Mouse (Mus musculus): ENCODE data around the gene Irx3. TPM values are rescaled to one million over a fixed set of nuclear protein-coding genes. Genes with fewer than 3 reads are reported as not detected.
A peak's percentile ranks its signal among the peaks of the same experiment; 100 is the strongest.

The Irx3 gene
- total RNA-seq (2014; rRNA removed) (0.18 and 0.20 TPM in 2 replicates), polyA plus RNA-seq (2012; rRNA removed) (0.22 and 0.31 TPM in 2 replicates)

DNA sequence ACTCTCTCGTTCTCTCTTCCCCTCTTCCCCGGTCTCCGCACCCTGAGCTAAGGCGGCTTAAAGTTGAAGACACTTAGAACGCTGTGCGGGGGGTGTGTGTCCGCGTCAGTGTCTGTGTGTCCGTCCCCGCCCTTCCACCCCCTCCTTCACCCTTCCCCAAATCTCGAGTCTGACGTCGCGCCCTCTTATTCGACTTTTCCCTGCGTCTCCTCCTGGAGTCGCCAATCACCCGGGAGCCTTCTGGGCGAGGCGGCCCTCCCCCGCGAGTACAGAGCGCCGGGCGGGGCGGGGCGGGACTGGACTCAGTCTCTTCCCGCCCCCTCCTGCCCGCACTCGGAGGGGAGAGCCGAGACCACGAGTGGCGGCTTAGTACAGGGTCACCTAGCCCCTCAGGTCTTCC is at the start of gene Irx3:
Gene Irx3 (minus strand): TSS at position 229 of the 400 bp plus-strand sequence.
- Histone ChIP-seq H3K27ac (replicated peaks; ENCODE audit: insufficient read depth, low read depth, low read length) (no peak within 1 kb of the TSS), H3K36me3 (ENCODE audit: control insufficient read depth, insufficient read depth, low read length) (no peaks in the 10 kb centered on the region), H3K4me3 (ENCODE audit: insufficient read depth, low read depth, low read length) (peak within 1 kb of the TSS; percentile 83), H3K4me1 (ENCODE audit: control insufficient read depth, insufficient read depth, low read length) (peaks cover 9% of the 10 kb centered on the region; the same call in 1 of the 2 replicates), H3K9ac (ENCODE audit: low read depth, low read length) (peak within 1 kb of the TSS; percentile 69), H3K79me2 (ENCODE audit: control insufficient read depth, insufficient read depth, low read length) (no peaks in the 10 kb centered on the region), H3K27me3 (ENCODE audit: control insufficient read depth, insufficient read depth, low read length) (peaks cover 44% of the 10 kb centered on the region)
- DNase-seq (ENCODE audit: extremely low read depth, low read depth, low spot score) = peak; percentile 86
- TF ChIP-seq CTCF (IDR thresholded peaks at IDR 0.05; ENCODE audit: low read depth, low read length) (no peak), POLR2A (IDR thresholded peaks at IDR 0.05; ENCODE audit: extremely low read depth, insufficient read depth, low read length) (no peak)
- WGBS = under 1% methylated on average over 33 of the region's 33 CpGs

DNA sequence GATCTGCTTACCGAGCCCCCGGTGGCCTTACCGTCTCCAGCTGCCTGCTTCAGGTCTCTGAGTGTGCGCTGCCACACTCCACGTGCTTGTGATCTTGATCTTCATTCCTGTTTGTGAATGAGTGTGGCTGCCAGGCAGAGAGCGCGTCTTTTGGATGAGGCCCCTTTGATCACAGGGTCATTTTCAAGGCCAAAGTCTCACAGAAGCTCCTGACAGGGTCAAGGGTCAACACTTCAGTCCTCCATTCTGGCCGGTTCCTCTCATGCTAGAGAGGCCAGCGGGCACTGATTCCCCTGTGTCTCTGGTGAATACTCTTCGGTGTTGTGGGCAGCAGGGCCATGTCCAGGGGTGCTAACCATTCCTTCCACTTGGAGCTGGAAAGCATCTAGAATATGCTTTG is 49.5 kb upstream of the Irx3 start:
- Histone ChIP-seq H3K9ac (ENCODE audit: low read depth, low read length) (no peak overlapping the region), H3K4me3 (ENCODE audit: insufficient read depth, low read depth, low read length) (no peak overlapping the region), H3K4me1 (ENCODE audit: control insufficient read depth, insufficient read depth, low read length) (no peaks in the 10 kb centered on the region; the same call in 1 of the 2 replicates), H3K79me2 (ENCODE audit: control insufficient read depth, insufficient read depth, low read length) (no peaks in the 10 kb centered on the region), H3K36me3 (ENCODE audit: control insufficient read depth, insufficient read depth, low read length) (no peaks in the 10 kb centered on the region), H3K27ac (replicated peaks; ENCODE audit: insufficient read depth, low read depth, low read length) (no peak overlapping the region), H3K27me3 (ENCODE audit: control insufficient read depth, insufficient read depth, low read length) (no peaks in the 10 kb centered on the region)
- DNase-seq (ENCODE audit: extremely low read depth, low read depth, low spot score) = peak; percentile 35
- no peak for TF ChIP-seq CTCF (IDR thresholded peaks at IDR 0.05; ENCODE audit: low read depth, low read length)
- TF ChIP-seq POLR2A (IDR thresholded peaks at IDR 0.05; ENCODE audit: extremely low read depth, insufficient read depth, low read length) = no peak
- 51% methylated on average over 10 of the region's 10 CpGs for WGBS

DNA sequence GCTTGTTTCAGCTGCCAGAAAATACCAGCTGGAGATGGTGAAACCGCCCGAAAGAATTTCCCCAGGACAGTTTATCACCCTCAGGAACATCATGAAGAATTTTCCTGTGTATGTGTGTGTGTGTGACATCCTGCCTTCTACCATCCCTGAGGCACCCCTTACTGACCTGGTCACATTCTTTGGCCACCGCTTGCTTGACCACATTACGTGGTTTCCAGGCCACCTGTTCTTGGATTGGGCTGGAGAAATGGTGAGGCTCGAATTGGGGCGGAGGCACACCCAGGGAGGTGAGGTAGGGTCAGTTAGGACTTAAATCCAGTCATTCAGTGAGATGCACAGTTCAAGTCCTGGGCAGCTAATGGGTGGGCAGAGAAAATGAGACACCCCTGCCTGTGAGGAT is 48.1 kb upstream of the Irx3 start:
- DNase-seq (ENCODE audit: extremely low read depth, low read depth, low spot score) = no peak
- TF ChIP-seq CTCF (IDR thresholded peaks at IDR 0.05; ENCODE audit: low read depth, low read length) = no peak
- TF ChIP-seq POLR2A (IDR thresholded peaks at IDR 0.05; ENCODE audit: extremely low read depth, insufficient read depth, low read length) = no peak
- WGBS = 94% methylated on average over 6 of the region's 6 CpGs
- Histone ChIP-seq H3K9ac (ENCODE audit: low read depth, low read length) (no peak overlapping the region), H3K27me3 (ENCODE audit: control insufficient read depth, insufficient read depth, low read length) (no peaks in the 10 kb centered on the region), H3K79me2 (ENCODE audit: control insufficient read depth, insufficient read depth, low read length) (no peaks in the 10 kb centered on the region), H3K36me3 (ENCODE audit: control insufficient read depth, insufficient read depth, low read length) (no peaks in the 10 kb centered on the region), H3K4me1 (ENCODE audit: control insufficient read depth, insufficient read depth, low read length) (no peaks in the 10 kb centered on the region; the same call in 1 of the 2 replicates), H3K27ac (replicated peaks; ENCODE audit: insufficient read depth, low read depth, low read length) (no peak overlapping the region), H3K4me3 (ENCODE audit: insufficient read depth, low read depth, low read length) (no peak overlapping the region)

DNA sequence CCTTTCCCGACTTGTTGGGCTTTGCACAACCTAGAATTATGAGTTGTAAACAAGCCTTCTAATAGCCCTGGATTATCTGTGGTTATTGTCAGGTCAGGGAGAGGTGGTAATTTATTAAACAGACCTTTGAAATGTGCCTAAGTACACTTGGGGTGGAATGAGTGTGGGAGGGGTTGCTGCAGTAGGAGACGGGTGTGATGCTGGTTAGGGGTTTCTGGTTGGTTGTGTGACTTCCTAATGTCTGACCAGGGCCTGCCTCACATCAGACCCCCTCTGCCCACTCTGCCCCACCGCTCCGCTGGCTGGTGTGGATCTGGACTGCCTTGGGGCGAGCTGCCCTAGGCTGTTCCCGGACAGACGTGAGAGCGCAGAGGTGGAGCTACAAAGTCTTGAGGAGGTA is 47.7 kb upstream of the Irx3 start:
- TF ChIP-seq POLR2A (IDR thresholded peaks at IDR 0.05; ENCODE audit: extremely low read depth, insufficient read depth, low read length) = no peak
- TF ChIP-seq CTCF (IDR thresholded peaks at IDR 0.05; ENCODE audit: low read depth, low read length) = no peak
- DNase-seq (ENCODE audit: extremely low read depth, low read depth, low spot score) = no peak

DNA sequence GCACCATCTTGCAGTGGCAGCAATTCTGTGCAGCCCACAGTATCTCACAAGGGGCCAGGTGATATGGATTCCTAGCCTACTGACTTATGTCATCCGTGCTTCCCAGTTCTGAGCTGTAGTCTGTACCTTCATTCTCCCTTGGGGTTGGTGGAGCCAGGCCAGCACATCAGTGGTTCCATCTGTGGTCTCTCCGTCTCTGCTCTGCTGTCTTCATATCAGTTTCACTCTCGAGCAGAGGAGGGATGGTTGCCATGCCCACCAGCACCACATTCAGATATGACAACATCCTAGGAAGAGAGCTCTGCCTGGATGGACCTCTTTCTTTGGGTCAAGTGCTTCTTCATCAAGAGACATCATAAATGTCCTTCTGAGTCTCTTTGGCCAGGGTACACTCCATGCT is 43.8 kb upstream of the Irx3 start:
- WGBS = 69% methylated on average over 3 of the region's 3 CpGs
- Histone ChIP-seq H3K27me3 (ENCODE audit: control insufficient read depth, insufficient read depth, low read length) (peaks cover 4% of the 10 kb centered on the region), H3K36me3 (ENCODE audit: control insufficient read depth, insufficient read depth, low read length) (no peaks in the 10 kb centered on the region), H3K27ac (replicated peaks; ENCODE audit: insufficient read depth, low read depth, low read length) (no peak overlapping the region), H3K4me1 (ENCODE audit: control insufficient read depth, insufficient read depth, low read length) (no peaks in the 10 kb centered on the region), H3K4me3 (ENCODE audit: insufficient read depth, low read depth, low read length) (no peak overlapping the region), H3K79me2 (ENCODE audit: control insufficient read depth, insufficient read depth, low read length) (no peaks in the 10 kb centered on the region), H3K9ac (ENCODE audit: low read depth, low read length) (no peak overlapping the region)
- no peak for DNase-seq (ENCODE audit: extremely low read depth, low read depth, low spot score)
- TF ChIP-seq POLR2A (IDR thresholded peaks at IDR 0.05; ENCODE audit: extremely low read depth, insufficient read depth, low read length) (no peak), CTCF (IDR thresholded peaks at IDR 0.05; ENCODE audit: low read depth, low read length) (no peak)

More for the DNA sequence above, 47.7 kb upstream of the Irx3 start:
- Histone ChIP-seq H3K4me3 (ENCODE audit: insufficient read depth, low read depth, low read length) (no peak overlapping the region), H3K27me3 (ENCODE audit: control insufficient read depth, insufficient read depth, low read length) (no peaks in the 10 kb centered on the region), H3K27ac (replicated peaks; ENCODE audit: insufficient read depth, low read depth, low read length) (no peak overlapping the region), H3K4me1 (ENCODE audit: control insufficient read depth, insufficient read depth, low read length) (no peaks in the 10 kb centered on the region; the same call in 1 of the 2 replicates), H3K79me2 (ENCODE audit: control insufficient read depth, insufficient read depth, low read length) (no peaks in the 10 kb centered on the region), H3K36me3 (ENCODE audit: control insufficient read depth, insufficient read depth, low read length) (no peaks in the 10 kb centered on the region), H3K9ac (ENCODE audit: low read depth, low read length) (no peak overlapping the region)
- WGBS = 78% methylated on average over 8 of the region's 8 CpGs

DNA sequence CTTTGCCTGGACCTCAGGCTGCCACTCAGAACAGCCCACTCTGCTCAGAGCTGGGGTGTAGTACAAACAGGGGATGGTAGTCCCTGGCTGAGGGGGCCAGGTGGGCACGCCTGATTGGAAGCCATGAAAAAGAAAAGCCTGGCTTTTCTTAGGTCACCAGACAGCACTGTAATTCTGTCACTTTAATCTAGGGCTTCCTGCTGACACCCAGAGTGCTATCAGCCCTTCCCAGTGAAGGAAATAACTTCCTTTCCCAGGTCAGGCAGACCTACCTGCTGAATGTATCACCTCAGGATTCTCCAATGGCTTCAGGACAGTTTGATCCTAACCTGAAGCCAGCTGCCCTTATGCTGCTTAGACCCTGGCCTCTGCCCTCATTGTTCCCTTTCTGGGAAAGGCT is 35.3 kb upstream of the Irx3 start:
- Histone ChIP-seq H3K27ac (replicated peaks; ENCODE audit: insufficient read depth, low read depth, low read length) (no peak overlapping the region), H3K9ac (ENCODE audit: low read depth, low read length) (no peak overlapping the region), H3K4me1 (ENCODE audit: control insufficient read depth, insufficient read depth, low read length) (no peaks in the 10 kb centered on the region), H3K79me2 (ENCODE audit: control insufficient read depth, insufficient read depth, low read length) (no peaks in the 10 kb centered on the region), H3K4me3 (ENCODE audit: insufficient read depth, low read depth, low read length) (no peak overlapping the region), H3K27me3 (ENCODE audit: control insufficient read depth, insufficient read depth, low read length) (peaks cover 3% of the 10 kb centered on the region; the same call in 1 of the 2 replicates), H3K36me3 (ENCODE audit: control insufficient read depth, insufficient read depth, low read length) (no peaks in the 10 kb centered on the region)
- no peak for DNase-seq (ENCODE audit: extremely low read depth, low read depth, low spot score)
- TF ChIP-seq CTCF (IDR thresholded peaks at IDR 0.05; ENCODE audit: low read depth, low read length) (no peak), POLR2A (IDR thresholded peaks at IDR 0.05; ENCODE audit: extremely low read depth, insufficient read depth, low read length) (no peak)
- 46% methylated on average over 1 of the region's 1 CpGs for WGBS

Measured in liver, adult 2 months (tissue).